Mouse (Mus musculus): ENCODE results near the gene Ckmt1. TPM values are rescaled to one million over a fixed set of nuclear protein-coding genes. Genes with fewer than 3 reads are reported as not detected.

Gene Ckmt1
- total RNA-seq, 2 experiments from 2014 or later, result 1.5 to 1.9 TPM

DNA sequence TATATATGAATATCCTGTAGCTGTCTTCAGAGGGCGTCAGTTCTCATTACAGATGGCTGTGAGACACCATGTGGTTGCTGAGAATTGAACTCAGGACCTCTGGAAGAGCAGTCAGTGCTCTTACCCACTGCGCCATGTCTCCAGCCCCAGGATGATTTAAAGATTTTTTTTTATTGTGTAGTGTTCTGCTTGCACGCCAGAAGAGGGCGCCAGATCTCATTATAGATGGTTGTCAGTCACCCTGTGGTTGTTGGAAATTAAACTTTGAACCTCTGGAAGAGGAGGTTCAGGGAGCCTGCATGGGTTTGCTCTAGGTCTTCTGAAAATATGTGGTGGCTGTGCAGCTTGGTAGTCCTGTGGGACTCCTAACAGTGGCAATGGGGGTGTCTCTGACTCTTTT is 50.6 kb downstream of the Ckmt1 start:
- DNase-seq, result peak; percentile 33 to 48
- intact Hi-C loops (cut with DNase I), result no loop called here

GRCm38 (mm10) chr2:121412843-121413386 is 55.4 kb downstream of the Ckmt1 start:
- intact Hi-C loops (cut with DNase I), result loop anchor here (5.0 kb wide), 1 partner anchor 34 kb away; the partner anchor contains the start of gene Serf2
- DNase-seq, result no peak

Other genes starting within 250 kb of the Ckmt1 start
- not detected for gene Tgm7, start 247.9 kb upstream of the Ckmt1 start, total RNA-seq (2021)
- gene Adal, start 217.3 kb upstream of the Ckmt1 start, total RNA-seq (2021), result 1 to 10 TPM; 7.8 to 8.3 TPM
- gene Lcmt2, start 217.1 kb upstream of the Ckmt1 start, total RNA-seq (2021), result 10 to 100 TPM in 1 of 2 experiments, 1 to 10 TPM in 1; 8.9 to 11.7 TPM
- 10 to 100 TPM; 15.7 to 16.3 TPM for gene Tubgcp4, start 187.1 kb upstream of the Ckmt1 start, total RNA-seq (2021)
- 1 to 10 TPM; 6.7 to 6.9 TPM for gene Zscan29, start 186.6 kb upstream of the Ckmt1 start, total RNA-seq (2021)
- 10 to 100 TPM; 32.8 to 34.7 TPM for gene Trp53bp1, start 86.3 kb upstream of the Ckmt1 start, total RNA-seq (2021)
- gene Map1a, start 68.1 kb upstream of the Ckmt1 start, total RNA-seq (2021), result 1 to 10 TPM; 3.9 to 4.4 TPM
- 10 to 100 TPM; 62.6 to 68.2 TPM for gene Ppip5k1, start 2.3 kb upstream of the Ckmt1 start, total RNA-seq (2021)
- not detected for gene Strc, start 29.5 kb downstream of the Ckmt1 start, total RNA-seq (2021)
- 100 to 1,000 TPM; 121 to 152 TPM for gene Pdia3, start 56.1 kb downstream of the Ckmt1 start, total RNA-seq (2021)
- gene Catsper2, start 56.1 kb downstream of the Ckmt1 start, total RNA-seq (2021), result 1 to 10 TPM; 3.9 to 4.4 TPM
- not detected for gene Ell3, start 86.6 kb downstream of the Ckmt1 start, total RNA-seq (2021)
- gene Serf2, start 91.5 kb downstream of the Ckmt1 start, total RNA-seq (2021), result 100 to 1,000 TPM; 376 to 394 TPM
- 10 to 100 TPM; 23.5 to 23.6 TPM for gene Hypk, start 95.6 kb downstream of the Ckmt1 start, total RNA-seq (2021)
- gene Serinc4, start 99.1 kb downstream of the Ckmt1 start, total RNA-seq (2021), result not detected
- 10 to 100 TPM; 29.7 to 32.4 TPM for gene Mfap1b, start 116.4 kb downstream of the Ckmt1 start, total RNA-seq (2021)
- 10 to 100 TPM; 28.6 to 34.1 TPM for gene Mfap1a, start 149.0 kb downstream of the Ckmt1 start, total RNA-seq (2021)
- gene Wdr76, start 149.0 kb downstream of the Ckmt1 start, total RNA-seq (2021), result 1 to 10 TPM; 2.4 to 2.6 TPM

Data from heart, postnatal 36 days (tissue).